Mouse (Mus musculus) liver, postnatal 0 days (tissue): ENCODE results near the gene Pgpep1. TPM values are rescaled to one million over a fixed set of nuclear protein-coding genes. Genes with fewer than 3 reads are reported as not detected.
A peak's percentile ranks its signal among the peaks of the same experiment; 100 is the strongest.

Experiments
- ATAC-seq: fragments of 200-750 bp; cut with Nextera tagmentation; 2 replicates; pipeline ENCODE4 v1.8.0; 2017; ENCODE audit warnings: mild to moderate bottlenecking, moderate library complexity
- DNase-seq: peaks from one replicate; pipeline ENCODE4 v3.0.0-alpha.2; 2016
- H3K27ac ChIP-seq: fragments of 300-500 bp; sonication (generic); 2 replicates; pipeline ENCODE4 v1.5.1; 2014; ENCODE audit warnings: antibody characterized with exemption, moderate library complexity, mild to moderate bottlenecking, low read depth
- H3K27me3 ChIP-seq: fragments of 300-500 bp; sonication (generic); 2 replicates; pipeline ENCODE4 v1.6.1; 2014; ENCODE audit warnings: low read length, control low read depth, mixed read lengths; ENCODE audit not compliant: insufficient read depth
- H3K36me3 ChIP-seq: fragments of 300-500 bp; sonication (generic); replicated peaks from 2 replicates; pipeline ENCODE4 v1.6.1; 2014; ENCODE audit warnings: mild to moderate bottlenecking, control low read depth, low read length, moderate library complexity, mixed read lengths; ENCODE audit not compliant: insufficient read depth
- H3K4me1 ChIP-seq: fragments of 300-500 bp; sonication (generic); 2 replicates; pipeline ENCODE4 v1.6.1; 2014; ENCODE audit warnings: antibody characterized with exemption, mild to moderate bottlenecking, control low read depth; ENCODE audit not compliant: insufficient read depth
- H3K4me2 ChIP-seq: fragments of 300-500 bp; sonication (generic); 2 replicates; pipeline ENCODE4 v1.6.1; 2014; ENCODE audit warnings: low read depth, mild to moderate bottlenecking, low read length, moderate library complexity, mixed read lengths
- H3K4me3 ChIP-seq: fragments of 300-500 bp; sonication (generic); 2 replicates; pipeline ENCODE4 v1.5.1; 2014; ENCODE audit warnings: low read depth, low read length
- H3K9ac ChIP-seq: fragments of 300-500 bp; sonication (generic); replicated peaks from 2 replicates; pipeline ENCODE4 v1.6.1; 2014; ENCODE audit warnings: mild to moderate bottlenecking, moderate library complexity
- H3K9me3 ChIP-seq: fragments of 300-500 bp; sonication (generic); 2 replicates; pipeline ENCODE4 v1.6.1; 2016; ENCODE audit warnings: mild to moderate bottlenecking, control low read depth, low read length, mixed read lengths
- CTCF ChIP-seq: sonication (generic); IDR thresholded peaks from 2 replicates; pipeline ENCODE4 v1.5.1; 2016; ENCODE audit warnings: antibody characterized with exemption, low read depth
- EP300 ChIP-seq: IDR thresholded peaks from 2 replicates; pipeline ENCODE4 v1.6.1; 2016; ENCODE audit warnings: antibody characterized with exemption, low read depth, mild to moderate bottlenecking
- whole genome bisulfite sequencing: fragments of 180-500 bp; shearing (Covaris S2); extraction: QIAGEN DNeasy Blood & Tissue Kit; methylation state at CpG from one replicate; pipeline ENCODE4 v1.1.7; 2014; ENCODE audit not compliant: insufficient replicate concordance; 5-methylcytosine and 5-hydroxymethylcytosine counted together
- polyA plus RNA-seq: library from polyadenylated mRNA; unstranded; fragments of >200 nt; fragmentation: Nextera tagmentation; extraction: Ambion mirVana; gene quantifications from 2 replicates; pipeline ENCODE4 v1.2.1, GENCODE M21; 2015

The Pgpep1 gene
- polyA plus RNA-seq, 1 experiment from 2014 or later: 31.0 TPM

DNA sequence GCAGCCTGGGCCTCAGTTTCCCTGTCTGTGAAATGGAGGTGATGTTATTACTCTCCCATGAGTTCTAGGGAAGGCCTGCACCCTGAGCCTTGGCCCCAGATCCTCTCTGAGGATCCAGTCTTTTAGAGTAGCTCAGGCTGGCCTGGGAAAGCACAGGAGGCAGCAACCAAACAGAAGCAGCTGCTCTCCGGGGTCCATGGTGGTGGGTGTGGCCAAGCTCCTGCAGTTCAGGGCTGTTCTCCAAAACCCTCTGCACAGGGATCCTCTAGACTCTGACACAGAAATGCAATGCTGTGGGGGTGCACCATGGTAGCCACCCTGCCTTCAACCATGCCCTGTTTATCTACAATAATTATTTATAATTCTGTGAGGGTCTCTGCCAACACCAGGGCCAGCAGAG is 46.4 kb downstream of the Pgpep1 start:
- no peak for DNase-seq
- 21% methylated on average over 1 of the region's 1 CpGs for WGBS
- ATAC-seq: no peak
- Histone ChIP-seq H3K27me3 (peaks cover 3% of the 10 kb centered on the region; the same call in 1 of the 2 replicates), H3K27ac (no peak overlapping the region), H3K9ac (no peak overlapping the region), H3K9me3 (no peaks in the 10 kb centered on the region), H3K36me3 (no peaks in the 10 kb centered on the region), H3K4me3 (no peak overlapping the region), H3K4me2 (no peak overlapping the region), H3K4me1 (peaks cover 51% of the 10 kb centered on the region)
- TF ChIP-seq EP300 (no peak), CTCF (no peak)

DNA sequence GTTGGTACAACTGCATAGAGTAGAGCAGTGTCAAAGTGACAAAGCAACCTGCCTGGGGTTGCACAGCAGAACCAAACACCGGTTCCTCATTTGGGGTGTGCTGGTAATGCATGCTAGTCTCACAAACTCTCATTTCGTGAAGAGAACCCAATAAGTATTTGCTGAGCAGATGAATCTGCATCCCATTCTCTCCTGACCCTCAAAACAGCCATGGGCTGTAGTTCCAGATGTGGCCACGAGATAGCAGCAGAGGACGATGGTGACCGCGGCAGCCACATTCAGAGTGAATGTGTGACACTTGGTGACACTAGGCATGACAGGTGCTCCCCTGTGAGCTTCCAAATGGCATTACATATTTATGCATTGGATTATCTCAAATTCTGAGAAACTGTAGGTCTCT is 48.3 kb downstream of the Pgpep1 start:
- peak overlapping the region; percentile 96 for H3K27ac ChIP-seq
- DNase-seq (peak; percentile 92), ATAC-seq (peak; percentile 32)
- peak overlapping the region; percentile 88 for H3K4me2 ChIP-seq
- no peak for TF ChIP-seq EP300
- peak; percentile 99 for TF ChIP-seq CTCF
- no peaks in the 10 kb centered on the region for H3K36me3 ChIP-seq
- H3K4me3 ChIP-seq: peak overlapping the region; percentile 50
- H3K9me3 ChIP-seq: no peaks in the 10 kb centered on the region
- H3K9ac ChIP-seq: peak overlapping the region; percentile 67
- H3K4me1 ChIP-seq: peaks cover 54% of the 10 kb centered on the region
- WGBS: under 1% methylated on average over 6 of the region's 6 CpGs
- H3K27me3 ChIP-seq: peaks cover 6% of the 10 kb centered on the region; the same call in 1 of the 2 replicates

DNA sequence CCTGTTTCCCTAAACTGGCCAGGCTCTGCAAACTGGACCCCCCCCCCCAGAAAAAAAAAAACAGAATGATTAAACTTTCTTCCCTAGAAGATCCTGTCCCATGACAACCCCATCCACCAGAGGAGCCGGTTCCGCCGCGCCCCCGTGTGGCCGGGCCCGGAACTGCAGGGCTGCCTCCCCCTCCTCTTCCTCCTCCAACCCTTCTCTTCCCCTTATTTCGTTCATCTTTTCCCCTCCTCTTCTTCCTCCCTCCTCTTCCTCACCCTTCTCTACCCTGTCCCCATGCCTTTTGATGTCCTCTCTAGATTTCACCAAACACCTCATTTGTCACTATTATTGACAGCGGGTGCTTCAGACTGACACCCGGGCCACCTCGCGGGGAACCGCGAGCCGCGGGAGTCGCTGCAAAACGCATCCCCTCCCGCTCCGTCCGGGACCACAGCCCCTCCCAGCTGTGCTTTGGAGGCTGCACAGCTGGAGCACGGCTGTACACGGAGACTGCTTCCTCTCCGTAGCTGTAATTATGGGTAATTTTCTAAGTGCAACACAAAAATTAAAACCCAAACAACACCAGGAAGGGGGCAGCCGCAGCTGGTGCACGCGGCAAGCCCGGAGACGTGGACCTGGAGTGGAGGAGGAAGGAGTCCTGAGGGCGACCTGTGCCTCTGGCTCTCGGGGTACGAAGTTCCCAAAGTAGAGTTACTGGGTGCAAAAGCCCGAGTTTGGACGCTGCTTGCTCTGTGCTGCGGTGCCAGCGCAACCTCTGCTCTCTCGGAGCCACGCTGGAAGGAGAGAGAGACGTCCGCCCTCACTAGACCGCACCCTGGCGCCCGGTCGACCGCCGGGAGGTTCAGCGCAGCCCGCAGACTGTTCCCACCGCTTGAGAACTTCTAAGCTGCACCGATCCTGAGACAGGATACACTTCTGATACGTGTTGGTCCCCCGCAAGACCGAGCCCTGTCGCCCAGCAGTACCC is 49.1 kb downstream of the Pgpep1 start:
- Histone ChIP-seq H3K4me1 (peaks cover 48% of the 10 kb centered on the region), H3K4me2 (peak overlapping the region; percentile 88), H3K27ac (peak overlapping the region; percentile 96), H3K4me3 (peak overlapping the region; percentile 50), H3K36me3 (no peaks in the 10 kb centered on the region), H3K9me3 (no peaks in the 10 kb centered on the region), H3K27me3 (peaks cover 6% of the 10 kb centered on the region; the same call in 1 of the 2 replicates), H3K9ac (peak overlapping the region; percentile 67)
- DNase-seq (peak; percentile 90), ATAC-seq (peak; percentile 29)
- TF ChIP-seq CTCF (peak; percentile 96), EP300 (no peak)
- 1% methylated on average over 53 of the region's 54 CpGs for WGBS

DNA sequence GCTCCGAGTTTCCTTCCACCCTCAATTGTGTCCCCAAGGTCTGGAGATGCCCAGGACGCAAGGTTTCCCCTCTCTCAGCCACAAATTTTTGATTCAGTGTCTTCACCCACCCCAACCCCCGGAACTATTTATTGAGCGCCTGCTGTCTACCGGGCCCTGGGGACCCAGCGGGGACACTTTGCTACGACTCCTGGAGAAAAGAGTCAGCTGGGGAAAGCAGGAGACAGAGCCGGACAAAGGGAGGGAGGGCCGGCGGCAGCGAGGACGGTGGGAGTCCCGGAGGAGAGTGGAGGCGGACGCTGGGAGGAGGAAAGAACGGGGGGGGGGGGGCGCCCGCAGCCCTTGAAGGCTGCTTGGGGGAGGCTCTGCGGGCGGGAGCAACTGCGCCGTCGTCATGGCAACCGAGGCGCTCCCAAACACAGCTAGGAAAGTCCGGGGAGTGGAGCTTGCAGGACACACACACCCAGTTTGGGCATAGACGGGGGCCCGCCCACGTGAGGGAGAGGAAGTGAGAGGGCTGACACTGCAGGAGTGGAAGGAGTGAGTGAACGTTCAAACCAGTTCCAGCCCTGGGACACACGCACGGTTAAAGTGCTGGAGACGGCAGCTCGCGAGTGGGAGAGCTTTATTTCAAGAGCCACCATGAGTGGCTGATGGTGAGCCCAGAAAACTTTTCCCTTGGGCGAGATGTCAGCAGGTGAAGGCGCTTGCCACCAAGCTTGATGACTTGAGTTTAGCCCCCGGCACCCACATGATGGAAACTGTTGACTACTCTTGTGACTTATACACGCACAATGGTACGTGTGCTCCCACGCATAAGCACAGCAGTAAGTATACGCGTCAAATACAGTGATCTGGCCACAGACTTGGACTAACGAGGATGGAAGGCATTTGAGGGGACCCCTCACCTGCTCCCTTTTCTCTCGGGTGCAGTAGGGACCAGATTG is 50.1 kb downstream of the Pgpep1 start:
- Histone ChIP-seq H3K27ac (peak overlapping the region; percentile 96), H3K4me2 (peak overlapping the region; percentile 88), H3K4me1 (peaks cover 44% of the 10 kb centered on the region), H3K9me3 (no peaks in the 10 kb centered on the region), H3K27me3 (peaks cover 6% of the 10 kb centered on the region; the same call in 1 of the 2 replicates), H3K9ac (peak overlapping the region; percentile 62), H3K4me3 (peak overlapping the region; percentile 50), H3K36me3 (no peaks in the 10 kb centered on the region)
- peak; percentile 84 for DNase-seq
- TF ChIP-seq CTCF (no peak), EP300 (no peak; the same call in 1 of the 2 replicates)
- under 1% methylated on average over 43 of the region's 45 CpGs for WGBS
- ATAC-seq: peak; percentile 54

DNA sequence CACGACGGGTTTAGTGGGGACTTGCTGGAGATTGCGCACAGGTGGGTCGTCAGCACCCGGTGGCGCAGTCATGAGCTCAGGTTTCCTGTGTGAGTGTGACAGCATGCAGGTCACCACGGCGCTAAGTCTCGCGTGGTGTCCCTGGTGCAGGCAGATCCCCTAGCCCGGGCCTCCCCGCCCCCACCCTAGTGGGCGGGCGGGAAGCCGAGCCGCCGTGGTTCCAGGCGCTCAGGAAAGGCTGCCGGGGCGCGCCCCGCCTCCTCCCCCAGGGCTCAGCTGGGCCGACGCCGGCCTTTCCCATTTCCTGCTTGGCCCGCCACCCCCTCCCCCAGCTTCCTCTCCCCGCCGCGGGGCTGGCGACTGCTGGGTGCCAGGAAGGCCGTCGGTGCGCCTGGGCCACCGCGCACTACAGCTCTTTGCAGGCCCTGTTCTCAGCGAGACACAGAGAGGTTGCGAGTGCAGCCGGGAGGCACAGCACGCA is 50.8 kb downstream of the Pgpep1 start:
- H3K4me1 ChIP-seq: peaks cover 44% of the 10 kb centered on the region
- peak overlapping the region; percentile 96 for H3K27ac ChIP-seq
- peak overlapping the region; percentile 62 for H3K9ac ChIP-seq
- no peak for TF ChIP-seq EP300
- no peak for TF ChIP-seq CTCF
- peaks cover 6% of the 10 kb centered on the region; the same call in 1 of the 2 replicates for H3K27me3 ChIP-seq
- peak overlapping the region; percentile 88 for H3K4me2 ChIP-seq
- no peaks in the 10 kb centered on the region for H3K9me3 ChIP-seq
- ATAC-seq (peak; percentile 52), DNase-seq (peak; percentile 82)
- H3K36me3 ChIP-seq: no peaks in the 10 kb centered on the region
- WGBS: under 1% methylated on average over 35 of the region's 39 CpGs
- H3K4me3 ChIP-seq: peak overlapping the region; percentile 50
